Mouse (Mus musculus): ENCODE measurements around the gene Kcnmb3. TPM values are rescaled to one million over a fixed set of nuclear protein-coding genes. Genes with fewer than 3 reads are reported as not detected.

Kcnmb3 gene
- polyA plus RNA-seq, 1 experiment from 2014 or later = not detected

DNA sequence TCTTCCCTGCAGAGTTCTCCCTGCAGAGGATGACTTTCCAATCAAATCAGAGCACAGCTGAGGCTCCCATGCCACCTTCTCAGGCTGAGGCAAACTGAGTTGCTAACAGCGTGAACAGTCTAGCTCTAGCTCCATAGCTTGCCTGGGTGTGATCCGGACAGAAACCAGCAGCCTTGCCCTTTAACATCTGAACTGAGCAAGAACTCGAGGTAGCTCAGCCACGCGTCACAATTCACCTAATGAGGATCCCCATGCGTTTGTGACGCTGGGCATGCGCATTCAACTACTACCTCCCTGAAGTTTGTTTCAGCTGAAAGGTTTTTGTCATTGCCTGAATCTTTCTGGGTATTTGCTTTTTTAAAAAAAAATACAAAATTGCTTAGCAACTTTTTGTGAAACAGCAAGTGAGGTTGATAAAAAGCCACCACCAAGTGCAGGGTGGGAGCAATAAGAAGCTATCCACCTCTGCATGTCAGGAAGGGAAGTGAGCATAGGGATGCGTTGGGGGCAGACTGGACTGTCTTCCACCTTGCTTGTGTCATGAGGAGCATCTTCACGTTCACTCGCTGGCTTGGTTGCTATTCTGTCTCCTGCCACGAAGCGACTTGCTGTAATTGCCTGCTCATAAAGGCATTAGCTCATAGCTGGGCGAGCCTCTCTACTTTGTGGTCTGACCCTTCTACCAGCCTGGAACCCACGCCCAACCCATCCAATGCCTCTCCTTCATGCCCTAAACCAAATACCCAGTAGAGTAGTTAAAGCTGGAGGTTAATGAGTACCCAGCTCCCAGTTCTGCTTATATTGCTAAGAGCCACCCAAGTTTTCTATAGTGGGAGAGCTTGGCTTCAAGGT, 1.7 kb downstream of the Kcnmb3 start:
- Histone ChIP-seq H3K4me3 (no peak overlapping the region), H3K27ac (no peak overlapping the region), H3K4me1 (no peaks in the 10 kb centered on the region), H3K36me3 (no peaks in the 10 kb centered on the region), H3K4me2 (no peak overlapping the region), H3K9ac (no peak overlapping the region), H3K9me3 (replicated peaks) (no peaks in the 10 kb centered on the region), H3K27me3 (replicated peaks) (no peaks in the 10 kb centered on the region)
- 72% methylated on average over 15 of the region's 15 CpGs for WGBS (ENCODE audit: insufficient replicate concordance)
- no peak for ATAC-seq

DNA sequence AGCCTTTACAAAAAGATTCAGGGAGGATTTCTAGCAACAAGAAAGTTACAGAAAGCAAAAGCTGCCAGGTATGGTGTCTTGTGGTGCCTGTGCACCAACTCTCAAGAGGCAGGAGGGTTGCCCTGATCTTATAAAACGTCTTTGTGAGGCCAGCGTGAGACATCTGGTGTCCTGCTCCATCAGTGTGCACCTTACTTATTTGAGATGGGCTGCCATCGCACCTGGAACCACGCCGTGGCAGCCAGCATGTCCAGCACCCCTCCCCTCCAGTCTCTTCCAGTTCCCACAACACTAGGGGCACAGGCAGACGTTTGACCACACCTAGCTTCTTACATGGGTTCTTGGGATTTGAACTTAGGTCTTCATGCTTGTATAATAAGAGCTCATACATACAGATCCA, 3.9 kb downstream of the Kcnmb3 start:
- Histone ChIP-seq H3K36me3 (no peaks in the 10 kb centered on the region), H3K9ac (no peak overlapping the region), H3K27me3 (replicated peaks) (no peaks in the 10 kb centered on the region), H3K4me3 (no peak overlapping the region), H3K4me1 (no peaks in the 10 kb centered on the region), H3K27ac (no peak overlapping the region), H3K4me2 (no peak overlapping the region), H3K9me3 (replicated peaks) (no peaks in the 10 kb centered on the region)
- ATAC-seq = no peak
- 67% methylated on average over 6 of the region's 6 CpGs for WGBS (ENCODE audit: insufficient replicate concordance)

DNA sequence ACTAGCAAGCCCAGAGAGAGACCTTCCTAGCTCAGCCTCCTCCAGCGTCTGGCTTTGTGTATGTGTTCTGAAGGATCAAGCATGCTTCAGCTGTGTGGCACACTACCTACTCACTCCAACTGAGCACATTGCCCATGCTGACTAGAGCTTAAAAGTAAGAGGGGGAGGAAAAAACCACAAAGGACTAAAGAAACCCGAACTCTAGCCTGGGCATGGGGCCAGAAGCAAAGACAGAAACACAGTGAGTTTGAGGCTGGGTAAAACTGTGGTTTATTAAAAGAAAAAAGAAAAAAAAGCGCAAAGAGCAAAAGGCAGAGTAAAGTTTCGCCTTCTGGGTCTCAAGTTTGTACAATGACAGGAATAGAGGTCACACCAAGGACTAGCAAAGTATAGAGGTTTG, 5.5 kb downstream of the Kcnmb3 start:
- H3K27me3 ChIP-seq (replicated peaks) = no peaks in the 10 kb centered on the region
- H3K9me3 ChIP-seq (replicated peaks) = no peaks in the 10 kb centered on the region
- H3K4me2 ChIP-seq = no peak overlapping the region
- no peak for ATAC-seq
- WGBS (ENCODE audit: insufficient replicate concordance) = 57% methylated on average over 4 of the region's 4 CpGs
- no peak overlapping the region for H3K9ac ChIP-seq
- H3K4me1 ChIP-seq = no peaks in the 10 kb centered on the region
- H3K27ac ChIP-seq = no peak overlapping the region
- H3K36me3 ChIP-seq = no peaks in the 10 kb centered on the region
- H3K4me3 ChIP-seq = no peak overlapping the region

DNA sequence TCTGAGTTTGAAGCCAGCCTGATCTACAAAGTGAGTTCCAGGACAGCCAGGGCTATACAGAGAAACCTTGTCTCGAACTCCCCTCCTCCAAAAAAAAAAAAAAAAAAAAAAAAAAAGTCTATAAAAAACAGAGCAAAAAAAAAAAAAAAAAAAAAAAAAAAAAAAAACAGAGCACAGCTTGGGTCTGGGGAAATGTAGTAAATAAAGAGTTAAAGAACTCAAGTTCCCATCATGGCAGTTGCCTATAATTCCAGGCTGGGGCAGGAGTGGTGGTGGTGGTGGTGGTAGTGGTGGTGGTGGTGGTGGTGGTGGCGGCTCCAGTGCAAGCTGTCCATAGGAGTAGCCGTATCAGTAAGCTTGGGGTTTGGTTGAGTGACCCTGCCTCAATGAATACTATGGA, 9.0 kb downstream of the Kcnmb3 start:
- no peaks in the 10 kb centered on the region for H3K36me3 ChIP-seq
- no peak overlapping the region for H3K4me3 ChIP-seq
- H3K27me3 ChIP-seq (replicated peaks) = no peaks in the 10 kb centered on the region
- no peak overlapping the region for H3K4me2 ChIP-seq
- H3K9ac ChIP-seq = no peak overlapping the region
- H3K27ac ChIP-seq = no peak overlapping the region
- H3K4me1 ChIP-seq = no peaks in the 10 kb centered on the region
- no peaks in the 10 kb centered on the region for H3K9me3 ChIP-seq (replicated peaks)
- no peak for ATAC-seq
- WGBS (ENCODE audit: insufficient replicate concordance) = 52% methylated on average over 3 of the region's 3 CpGs

DNA sequence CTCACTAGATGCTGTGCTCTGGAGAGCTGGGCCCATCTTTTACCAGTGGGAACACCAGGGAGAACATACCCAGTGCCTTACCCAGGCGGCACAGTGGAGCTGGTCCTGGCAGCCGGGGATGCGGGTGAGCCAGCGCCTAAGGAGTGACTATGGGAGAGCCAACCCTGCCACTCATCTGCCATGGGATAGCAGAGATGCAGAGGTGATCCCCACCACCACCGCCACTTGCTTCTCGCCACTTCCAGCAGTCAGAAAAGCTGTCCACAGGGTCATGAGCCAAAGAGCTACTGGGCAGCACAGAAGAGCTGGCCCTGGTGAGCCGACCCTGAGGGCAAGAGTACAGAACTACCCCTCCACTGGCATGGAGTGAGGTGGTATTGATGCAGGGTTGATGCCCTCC, 12.1 kb downstream of the Kcnmb3 start:
- no peak overlapping the region for H3K9ac ChIP-seq
- no peaks in the 10 kb centered on the region for H3K4me1 ChIP-seq
- no peak overlapping the region for H3K27ac ChIP-seq
- no peaks in the 10 kb centered on the region for H3K36me3 ChIP-seq
- H3K27me3 ChIP-seq (replicated peaks) = no peaks in the 10 kb centered on the region; the same call in 1 of the 2 replicates
- H3K4me2 ChIP-seq = no peak overlapping the region
- H3K9me3 ChIP-seq (replicated peaks) = no peaks in the 10 kb centered on the region
- H3K4me3 ChIP-seq = no peak overlapping the region
- no peak for ATAC-seq
- WGBS (ENCODE audit: insufficient replicate concordance) = 68% methylated on average over 7 of the region's 7 CpGs

- H3K4me3 ChIP-seq = no peak overlapping the region
- no peaks in the 10 kb centered on the region for H3K4me1 ChIP-seq
- no peak overlapping the region for H3K9ac ChIP-seq
- H3K27ac ChIP-seq = no peak overlapping the region
- no peak overlapping the region for H3K4me2 ChIP-seq
- 76% methylated on average over 10 of the region's 10 CpGs for WGBS (ENCODE audit: insufficient replicate concordance)
- H3K27me3 ChIP-seq (replicated peaks) = no peaks in the 10 kb centered on the region; the same call in 1 of the 2 replicates
- no peaks in the 10 kb centered on the region for H3K9me3 ChIP-seq (replicated peaks)
- no peak for ATAC-seq
- H3K36me3 ChIP-seq = no peaks in the 10 kb centered on the region
Measured at GRCm38 (mm10) chr3:32473184-32473583, 18.8 kb downstream of the Kcnmb3 start.

GRCm38 (mm10) chr3:32472191-32472900, 19.7 kb downstream of the Kcnmb3 start:
- H3K4me3 ChIP-seq = no peak overlapping the region
- 60% methylated on average over 14 of the region's 14 CpGs for WGBS (ENCODE audit: insufficient replicate concordance)
- H3K36me3 ChIP-seq = no peaks in the 10 kb centered on the region
- H3K4me1 ChIP-seq = no peaks in the 10 kb centered on the region
- H3K27ac ChIP-seq = no peak overlapping the region
- H3K9me3 ChIP-seq (replicated peaks) = no peaks in the 10 kb centered on the region
- no peak for ATAC-seq
- no peaks in the 10 kb centered on the region; the same call in 1 of the 2 replicates for H3K27me3 ChIP-seq (replicated peaks)
- H3K4me2 ChIP-seq = no peak overlapping the region
- H3K9ac ChIP-seq = no peak overlapping the region

DNA sequence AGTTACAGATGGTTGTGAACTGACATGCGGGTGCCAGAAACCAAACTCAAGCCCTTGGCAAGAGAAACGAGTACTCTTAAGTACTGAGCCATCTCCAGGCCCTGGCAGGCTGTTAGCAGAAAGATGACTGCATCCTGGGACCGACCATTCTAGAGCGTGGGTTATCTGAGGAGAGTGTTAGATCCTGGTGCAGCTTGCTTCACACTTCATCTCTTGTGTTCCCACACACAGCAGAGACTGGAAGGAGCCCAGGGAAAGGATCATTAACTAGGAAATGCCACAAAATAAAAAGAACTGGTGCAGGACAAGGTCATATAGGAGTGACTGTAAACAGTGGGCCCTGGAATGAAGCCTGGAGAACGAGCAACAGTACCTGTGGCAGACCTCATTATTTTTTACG, 20.9 kb downstream of the Kcnmb3 start:
- Histone ChIP-seq H3K27ac (no peak overlapping the region), H3K4me1 (no peaks in the 10 kb centered on the region), H3K36me3 (0 out of 2 replicates have a peak, but pooled peaks cover 7% of the 10 kb centered on the region), H3K4me3 (no peak overlapping the region), H3K9ac (no peak overlapping the region), H3K27me3 (replicated peaks) (no peaks in the 10 kb centered on the region; the same call in 1 of the 2 replicates), H3K4me2 (no peak overlapping the region), H3K9me3 (replicated peaks) (no peaks in the 10 kb centered on the region)
- ATAC-seq = no peak
- WGBS (ENCODE audit: insufficient replicate concordance) = 72% methylated on average over 6 of the region's 6 CpGs

- Histone ChIP-seq H3K4me3 (no peak overlapping the region), H3K9me3 (replicated peaks) (no peaks in the 10 kb centered on the region), H3K27ac (no peak overlapping the region), H3K27me3 (replicated peaks) (no peaks in the 10 kb centered on the region; the same call in 1 of the 2 replicates), H3K4me1 (no peaks in the 10 kb centered on the region), H3K4me2 (no peak overlapping the region), H3K36me3 (0 out of 2 replicates have a peak, but pooled peaks cover 7% of the 10 kb centered on the region), H3K9ac (no peak overlapping the region)
- 71% methylated on average over 7 of the region's 7 CpGs for WGBS (ENCODE audit: insufficient replicate concordance)
- no peak for ATAC-seq
Measured at GRCm38 (mm10) chr3:32470449-32470848, 21.6 kb downstream of the Kcnmb3 start.

- H3K4me3 ChIP-seq = no peak overlapping the region
- no peak overlapping the region for H3K9ac ChIP-seq
- no peak overlapping the region for H3K27ac ChIP-seq
- no peaks in the 10 kb centered on the region for H3K9me3 ChIP-seq (replicated peaks)
- H3K27me3 ChIP-seq (replicated peaks) = no peaks in the 10 kb centered on the region
- H3K36me3 ChIP-seq = peaks cover 11% of the 10 kb centered on the region
- ATAC-seq = no peak
- 59% methylated on average over 4 of the region's 4 CpGs for WGBS (ENCODE audit: insufficient replicate concordance)
- no peak overlapping the region for H3K4me2 ChIP-seq
- H3K4me1 ChIP-seq = no peaks in the 10 kb centered on the region
Measured at GRCm38 (mm10) chr3:32468411-32468810, 23.6 kb downstream of the Kcnmb3 start.

GRCm38 (mm10) chr3:32467321-32467720, 24.7 kb downstream of the Kcnmb3 start:
- Histone ChIP-seq H3K4me1 (no peaks in the 10 kb centered on the region), H3K27ac (no peak overlapping the region), H3K4me3 (no peak overlapping the region), H3K9me3 (replicated peaks) (no peaks in the 10 kb centered on the region), H3K27me3 (replicated peaks) (no peaks in the 10 kb centered on the region), H3K4me2 (no peak overlapping the region), H3K9ac (no peak overlapping the region), H3K36me3 (peaks cover 22% of the 10 kb centered on the region)
- WGBS (ENCODE audit: insufficient replicate concordance) = 80% methylated on average over 4 of the region's 4 CpGs
- ATAC-seq = no peak

DNA sequence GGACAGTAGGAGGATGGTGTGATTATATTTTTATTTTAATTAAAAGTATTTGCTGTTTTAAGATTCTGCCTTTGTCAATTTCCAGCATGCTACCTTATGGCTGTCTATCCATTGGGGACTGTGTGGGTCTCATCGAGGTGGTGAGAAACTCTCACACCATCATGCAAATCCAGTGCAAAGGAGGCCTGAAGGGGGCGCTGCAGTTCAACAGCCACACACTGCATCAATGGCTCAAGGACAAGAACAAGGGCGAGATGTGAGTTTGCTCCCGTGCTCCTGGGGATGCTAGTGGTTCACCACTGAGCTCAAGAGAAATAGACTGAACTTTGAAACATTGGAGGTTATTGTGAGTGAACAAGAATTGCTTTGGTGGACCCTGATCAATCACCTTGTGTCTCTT, 32.3 kb downstream of the Kcnmb3 start:
- Histone ChIP-seq H3K9ac (no peak overlapping the region), H3K4me3 (no peak overlapping the region), H3K4me1 (no peaks in the 10 kb centered on the region), H3K9me3 (replicated peaks) (no peaks in the 10 kb centered on the region), H3K27ac (no peak overlapping the region), H3K36me3 (peaks cover 81% of the 10 kb centered on the region), H3K4me2 (no peak overlapping the region), H3K27me3 (replicated peaks) (no peaks in the 10 kb centered on the region)
- ATAC-seq = no peak
- WGBS (ENCODE audit: insufficient replicate concordance) = 70% methylated on average over 4 of the region's 4 CpGs

All from liver, embryonic 12.5 days (tissue).